Mouse (Mus musculus) testis, adult 2 months (tissue): ENCODE results near the gene St6galnac3.

Experiments used
- CTCF ChIP-seq: fragments of 200-500 bp; IDR thresholded peaks from 2 replicates; pipeline ENCODE4 v1.5.1; 2012; ENCODE audit warnings: low read depth, mild to moderate bottlenecking, inconsistent platforms, low read length, moderate library complexity; ENCODE audit not compliant: control insufficient read depth, insufficient read depth, insufficient replicate concordance
- POLR2A ChIP-seq: fragments of 200-500 bp; IDR thresholded peaks from 2 replicates; pipeline ENCODE4 v1.6.1; 2012; ENCODE audit warnings: low read depth, mild to moderate bottlenecking, inconsistent platforms, low read length, moderate library complexity; ENCODE audit not compliant: control insufficient read depth

DNA sequence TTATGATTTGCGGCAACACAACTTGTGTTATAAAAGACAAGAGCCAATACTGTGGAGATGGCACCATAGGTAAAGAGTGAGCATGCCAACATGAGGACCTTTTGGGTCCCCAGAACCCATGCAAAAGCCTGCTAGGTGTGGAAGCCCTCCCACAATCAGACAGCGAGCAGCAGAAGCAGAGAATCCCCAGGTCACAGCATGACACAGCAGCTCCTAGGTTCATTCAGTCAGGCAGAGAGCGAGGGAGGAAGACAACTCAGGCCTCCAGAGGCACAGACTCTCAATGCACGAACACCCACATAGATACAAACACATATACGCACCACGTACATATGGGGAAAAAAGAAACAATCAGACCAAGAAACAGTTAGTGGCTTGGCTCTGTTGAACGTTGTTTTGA is 16.8 kb upstream of the St6galnac3 start:
- TF ChIP-seq POLR2A (no peak), CTCF (no peak)
